Mouse (Mus musculus) left cerebral cortex, postnatal 10 days (tissue): ENCODE data around the gene Hdac4. TPM values are rescaled to one million over a fixed set of nuclear protein-coding genes. Genes with fewer than 3 reads are reported as not detected.

ENCODE experiments used
- DNase-seq, 2 experiments: peaks; one replicate each; pipeline ENCODE4 v3.0.0; 2021 to 2022; ENCODE audit warnings: low spot score in 2 of 2, mixed read lengths in 1 of 2; ENCODE audit errors: extremely low spot score in 1 of 2
- intact Hi-C: fragments of 180-260 bp; cut with DNase I; formaldehyde crosslinking; loops from one replicate; pipeline ENCODE4 v1.15.1; 2025
- total RNA-seq, 2 experiments: library from RNA; stranded (reverse); gene quantifications; 2 replicates each; pipeline ENCODE4 v1.2.3; 2021

The Hdac4 gene
- total RNA-seq, 2 experiments from 2014 or later: 98.1 to 98.7 TPM

DNA sequence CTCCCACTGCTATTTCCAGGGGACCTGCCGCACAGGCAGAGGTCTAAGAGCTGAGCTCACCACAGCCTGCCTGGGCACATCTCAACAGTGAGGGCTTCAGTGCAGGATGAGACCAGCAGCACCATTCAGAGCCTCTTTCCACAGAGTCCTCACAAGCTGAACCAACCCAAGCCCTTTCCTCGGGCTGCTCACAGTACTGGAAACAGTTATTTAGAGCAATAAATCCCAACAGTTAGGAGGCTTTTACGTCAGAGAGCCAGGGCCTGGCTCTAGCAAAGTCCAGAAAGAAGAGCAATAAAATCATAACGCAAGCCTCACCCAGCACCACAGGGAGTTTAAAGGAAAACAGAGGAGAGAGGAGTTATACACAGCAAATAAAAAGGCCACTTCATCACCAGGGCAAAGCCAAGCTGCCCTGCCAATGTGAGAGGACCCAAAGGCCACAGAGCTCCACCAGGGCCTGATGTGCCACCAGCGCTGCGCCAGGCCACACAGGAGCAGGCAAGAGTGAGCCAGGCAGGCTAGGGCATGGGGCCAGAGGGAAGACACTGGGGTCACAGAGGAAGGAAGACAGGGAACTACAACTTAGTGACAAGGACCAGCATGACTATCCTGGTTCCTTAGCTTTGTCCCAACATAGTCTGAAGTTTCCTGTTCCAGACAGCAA is 50.5 kb downstream of the Hdac4 start:
- intact Hi-C loops: no loop called here

DNA sequence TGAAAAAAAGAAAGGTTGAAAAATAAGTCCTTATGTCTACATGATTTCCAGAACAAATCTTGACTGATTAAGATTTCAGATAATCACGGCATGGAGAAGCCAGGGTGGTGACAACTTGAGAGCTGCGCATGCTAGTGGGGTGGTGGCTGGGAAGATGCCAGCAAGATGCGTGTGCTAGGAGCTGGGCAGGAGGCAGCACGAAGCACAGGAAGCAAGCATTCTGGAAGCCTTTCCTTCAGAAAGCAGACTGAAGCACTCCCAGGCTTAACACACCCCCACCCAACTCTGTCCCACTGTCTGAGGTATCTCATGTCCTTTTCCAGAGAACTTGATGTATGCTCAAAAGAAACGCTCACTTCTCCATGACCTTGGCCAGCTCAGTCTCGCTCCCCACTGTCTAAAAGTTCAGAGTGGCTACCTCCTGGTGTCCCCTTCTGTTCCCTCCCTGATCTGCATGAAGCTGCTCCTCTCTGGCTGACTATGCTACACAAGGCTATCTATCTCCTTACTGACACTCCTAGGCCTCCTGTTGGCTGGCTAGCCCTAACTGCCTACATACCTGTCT is 52.1 kb downstream of the Hdac4 start:
- intact Hi-C loops: no loop called here
- DNase-seq: peak; percentile 16 to 38

More for the DNA sequence above, 50.5 kb downstream of the Hdac4 start:
- no peak for DNase-seq

- no peak for DNase-seq
- intact Hi-C loops: no loop called here
Measured at GRCm38 (mm10) chr1:92142793-92143192, 52.7 kb downstream of the Hdac4 start.

DNA sequence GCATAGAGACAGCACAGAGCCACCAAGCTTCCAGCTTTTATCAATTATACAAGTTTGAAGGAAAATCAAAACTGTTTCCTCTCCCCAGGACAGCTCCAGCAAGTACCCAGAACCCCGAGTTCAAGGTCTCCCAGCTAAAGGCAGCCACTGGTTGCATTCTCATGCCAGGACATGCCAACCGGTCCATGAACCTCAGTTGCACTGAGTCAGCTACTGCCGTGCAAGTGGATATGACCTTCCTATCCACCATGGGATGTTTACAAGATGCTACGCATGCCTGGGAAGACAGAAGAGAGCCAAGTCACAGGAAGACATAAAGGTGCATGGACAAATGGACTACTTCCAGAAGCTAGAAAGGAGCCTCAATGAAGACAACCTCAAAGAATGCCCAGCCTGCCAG is 56.5 kb downstream of the Hdac4 start:
- DNase-seq: no peak
- intact Hi-C loops: no loop called here

- intact Hi-C loops: no loop called here
- peak; percentile 19 to 80 for DNase-seq
Measured at GRCm38 (mm10) chr1:92137136-92137848, 58.2 kb downstream of the Hdac4 start.

GRCm38 (mm10) chr1:92136362-92136761 is 59.1 kb downstream of the Hdac4 start:
- intact Hi-C loops: no loop called here
- no peak for DNase-seq

- intact Hi-C loops: no loop called here
- DNase-seq: no peak
Measured at GRCm38 (mm10) chr1:92132181-92132580, 63.3 kb downstream of the Hdac4 start.

DNA sequence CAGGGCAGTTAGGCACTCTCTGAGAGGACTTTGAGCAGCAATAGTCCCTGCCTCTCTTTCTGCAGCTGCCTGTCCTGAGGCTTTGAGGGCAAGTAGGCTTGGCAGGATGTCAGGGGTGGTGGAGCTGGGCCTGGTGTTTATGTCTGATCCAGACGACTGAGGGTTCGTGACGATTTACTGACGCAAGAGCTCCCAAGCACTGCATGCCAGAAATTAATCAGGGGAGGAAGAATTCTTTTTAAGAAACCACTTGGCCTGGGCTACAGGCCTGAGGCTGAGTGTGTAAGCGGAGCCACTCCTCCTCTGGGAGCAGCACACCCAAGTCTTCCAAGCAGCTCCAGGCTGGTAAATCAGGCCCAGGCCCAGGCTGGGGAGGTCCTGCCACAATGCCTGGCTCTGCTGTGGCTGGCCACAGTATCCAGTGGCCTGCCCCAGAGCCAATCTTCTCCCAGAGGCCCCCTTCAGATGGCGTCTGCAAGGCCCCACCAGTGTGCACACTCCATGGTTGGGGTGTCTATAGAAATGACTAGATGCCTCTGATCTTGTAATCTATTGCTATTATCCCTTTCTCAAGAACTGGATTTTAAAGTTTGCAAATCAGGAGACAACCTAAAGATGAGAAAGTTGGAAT is 64.9 kb downstream of the Hdac4 start:
- DNase-seq: peak; percentile 44 to 75
- intact Hi-C loops: no loop called here

DNA sequence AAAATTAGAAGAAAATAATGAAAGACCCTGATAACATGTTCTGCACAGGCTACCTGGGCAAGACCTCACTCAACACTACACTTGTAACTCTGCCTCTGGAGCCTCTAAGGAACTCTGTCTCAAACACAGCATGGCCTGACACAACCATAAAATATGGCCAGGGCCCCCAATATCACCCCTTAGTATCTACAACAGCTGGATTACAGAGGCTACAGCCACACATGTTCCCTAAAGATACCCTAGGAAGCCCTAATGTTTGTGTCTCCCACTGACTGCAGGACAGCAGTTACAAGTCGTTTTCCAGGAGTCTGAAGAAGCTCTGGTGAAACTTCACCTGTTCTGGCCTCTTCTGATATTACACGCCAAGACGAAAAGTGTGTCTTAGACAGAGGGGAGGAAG is 65.7 kb downstream of the Hdac4 start:
- no peak for DNase-seq
- intact Hi-C loops: no loop called here

- intact Hi-C loops: no loop called here
Measured at GRCm38 (mm10) chr1:92127785-92128184, 67.7 kb downstream of the Hdac4 start.

DNA sequence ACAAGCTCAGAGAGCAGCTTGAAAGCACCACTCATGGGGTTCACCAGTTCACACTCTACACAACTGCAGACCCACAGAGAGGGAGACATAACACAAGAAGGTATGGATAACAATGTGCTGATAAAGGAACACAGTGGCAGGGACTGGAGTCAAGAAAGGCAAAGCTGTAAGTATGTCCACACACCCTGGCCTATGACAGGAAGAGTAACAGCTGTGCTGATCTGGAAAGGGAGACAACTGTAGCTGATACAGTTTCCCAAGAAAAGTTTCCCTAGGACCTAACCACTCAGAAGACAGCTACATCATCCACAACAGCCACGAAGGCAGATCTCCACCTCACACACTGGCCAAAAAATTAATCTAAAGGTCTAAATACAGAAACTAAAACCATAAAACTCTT is 68.1 kb downstream of the Hdac4 start:
- intact Hi-C loops: no loop called here

More at GRCm38 (mm10) chr1:92127785-92128184, 67.7 kb downstream of the Hdac4 start:
- no peak for DNase-seq

GRCm38 (mm10) chr1:92124497-92125201 is 70.8 kb downstream of the Hdac4 start:
- intact Hi-C loops: no loop called here
- DNase-seq: no peak

More for the DNA sequence above, 68.1 kb downstream of the Hdac4 start:
- no peak for DNase-seq

DNA sequence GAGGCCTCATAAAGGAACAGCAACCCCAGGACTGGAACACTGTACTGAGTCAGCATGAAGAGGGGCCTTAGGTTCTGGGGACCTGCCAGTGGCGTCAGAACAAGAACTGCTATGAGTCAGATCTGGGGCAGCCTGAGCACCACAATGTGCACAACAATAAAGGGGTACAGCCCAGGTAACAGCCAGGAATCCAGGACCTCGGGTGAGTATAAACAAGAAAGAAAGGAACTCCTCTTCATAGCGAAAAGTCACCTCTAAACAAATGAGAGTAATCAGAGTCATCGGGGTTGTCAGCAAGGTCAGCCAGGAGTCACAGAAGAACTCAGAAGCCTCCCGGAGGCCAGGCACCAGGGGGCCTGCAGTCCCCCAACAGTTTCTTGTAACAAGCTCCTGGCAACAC is 76.2 kb downstream of the Hdac4 start:
- intact Hi-C loops: no loop called here
- DNase-seq: no peak

GRCm38 (mm10) chr1:92117597-92117996 is 77.9 kb downstream of the Hdac4 start:
- peak in 1 of 2 experiments; percentile 3 for DNase-seq

DNA sequence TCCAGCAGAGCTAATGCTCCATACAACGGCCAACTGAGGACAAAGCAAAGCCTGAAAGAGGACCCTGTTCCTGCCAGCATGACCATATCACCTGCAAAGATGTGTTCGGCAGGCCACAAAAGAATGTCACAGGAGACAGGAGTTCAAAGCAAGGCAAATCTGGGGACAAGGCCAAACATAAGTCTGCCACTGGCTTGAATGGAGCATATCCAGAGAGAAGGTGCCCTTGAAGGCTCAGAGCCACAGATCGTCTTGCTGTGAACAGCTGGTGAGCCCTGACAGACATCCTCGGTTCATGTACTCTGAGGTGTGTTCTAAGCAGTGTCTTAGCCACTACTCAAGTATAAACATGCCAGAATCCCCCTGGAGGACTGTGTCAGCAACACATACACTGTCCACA is 79.3 kb downstream of the Hdac4 start:
- intact Hi-C loops: no loop called here
- DNase-seq: peak in 1 of 2 experiments; percentile 7

More at GRCm38 (mm10) chr1:92117597-92117996, 77.9 kb downstream of the Hdac4 start:
- intact Hi-C loops: no loop called here

- DNase-seq: no peak
- intact Hi-C loops: no loop called here
Measured at GRCm38 (mm10) chr1:92114091-92114490, 81.4 kb downstream of the Hdac4 start.

GRCm38 (mm10) chr1:92113243-92114009 is 82.1 kb downstream of the Hdac4 start:
- intact Hi-C loops: no loop called here
- no peak for DNase-seq

DNA sequence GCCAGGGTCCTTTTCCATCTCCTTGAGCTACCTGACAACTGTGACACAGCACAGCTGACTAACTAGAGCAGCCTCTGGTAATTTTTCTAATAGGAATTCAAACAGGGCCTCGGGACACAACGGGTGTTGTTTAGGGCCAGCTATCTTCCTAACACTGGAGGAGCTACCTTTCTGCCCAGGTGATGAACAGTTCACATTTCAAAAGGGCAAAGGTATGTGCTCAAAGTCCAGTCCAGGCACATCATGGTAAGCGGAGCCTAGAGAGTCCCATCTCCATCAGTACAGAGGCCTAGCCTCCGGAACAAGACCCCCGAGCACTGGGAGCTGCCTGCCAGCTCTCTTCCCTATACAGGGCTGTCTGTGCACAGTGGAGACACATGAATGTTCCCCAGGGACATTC is 82.9 kb downstream of the Hdac4 start:
- intact Hi-C loops: no loop called here
- peak in 1 of 2 experiments; percentile 5 for DNase-seq
